Mouse (Mus musculus): ENCODE measurements around the gene Galnt10. TPM values are rescaled to one million over a fixed set of nuclear protein-coding genes. Genes with fewer than 3 reads are reported as not detected.
A peak's percentile ranks its signal among the peaks of the same experiment; 100 is the strongest.

The Galnt10 gene
- total RNA-seq, 2 experiments from 2014 or later: 7.2 to 8.0 TPM

DNA sequence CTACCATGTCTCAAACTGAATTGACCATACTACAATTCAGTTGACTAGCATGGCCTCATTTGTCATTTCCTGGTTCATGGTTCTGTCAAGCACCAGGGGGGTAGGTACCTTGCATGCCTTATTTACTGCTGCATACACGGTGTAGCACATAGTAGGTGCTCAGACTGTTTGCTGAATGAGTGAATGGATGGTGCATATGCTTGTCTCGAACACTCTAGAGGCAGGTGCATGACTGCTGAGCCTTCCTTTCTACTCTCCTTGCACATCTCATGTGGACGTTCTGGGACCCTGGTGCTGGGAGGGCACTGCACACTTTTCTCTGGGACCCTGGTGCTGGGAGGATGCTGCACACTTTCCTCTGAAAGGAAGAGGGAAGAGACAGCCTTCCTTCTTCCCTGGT lies 13.0 kb downstream of the Galnt10 start:
- DNase-seq: no peak

GRCm38 (mm10) chr11:57658751-57659150 lies 13.5 kb downstream of the Galnt10 start:
- DNase-seq: no peak

DNA sequence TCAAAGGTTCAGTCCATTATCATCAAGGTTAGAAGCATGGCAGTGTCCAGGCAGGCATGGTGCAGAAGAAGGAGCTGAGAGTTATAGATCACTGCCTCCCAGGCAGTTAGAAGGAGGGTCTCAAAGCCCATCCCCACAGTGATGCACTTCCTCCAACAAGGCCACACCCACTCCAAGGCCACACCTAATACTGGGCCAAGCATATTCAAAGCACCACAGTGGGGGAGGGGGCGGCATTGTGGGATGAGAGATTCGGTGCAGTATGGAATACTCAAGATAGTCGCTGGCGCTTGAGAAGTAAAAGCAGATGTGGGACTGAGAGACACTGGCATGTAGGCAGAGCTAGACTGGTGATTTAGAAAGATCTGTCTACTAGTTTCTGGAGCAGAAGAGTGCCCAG lies 14.9 kb downstream of the Galnt10 start:
- no peak for DNase-seq

DNA sequence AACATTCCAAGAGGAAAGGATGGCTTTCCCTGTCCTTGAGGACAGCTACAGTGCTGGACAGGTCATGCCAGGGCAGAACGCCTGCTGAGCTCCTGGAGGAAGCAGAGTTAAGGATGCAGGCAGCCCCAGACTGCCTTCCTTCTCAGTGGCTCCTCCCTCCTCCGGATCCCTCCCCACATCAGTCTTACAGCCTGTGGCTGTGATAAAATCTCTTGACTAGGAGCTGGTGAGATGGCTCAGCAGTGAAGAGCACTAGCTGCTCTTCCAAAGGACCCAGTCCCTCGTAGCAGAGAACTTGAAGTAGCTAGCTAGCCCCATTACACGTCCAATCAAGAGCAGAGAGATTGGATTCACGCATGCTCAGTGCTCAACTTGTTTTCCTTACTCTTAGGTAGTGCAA lies 15.6 kb downstream of the Galnt10 start:
- DNase-seq: peak in 1 of 2 experiments; percentile 41

- no peak for DNase-seq
These were observed 16.4 kb downstream of the Galnt10 start for GRCm38 (mm10) chr11:57661492-57662229.

GRCm38 (mm10) chr11:57662231-57662630 lies 17.0 kb downstream of the Galnt10 start:
- DNase-seq: no peak

- peak in 1 of 2 experiments; percentile 55 for DNase-seq
These were observed 18.0 kb downstream of the Galnt10 start for GRCm38 (mm10) chr11:57663271-57663670.

DNA sequence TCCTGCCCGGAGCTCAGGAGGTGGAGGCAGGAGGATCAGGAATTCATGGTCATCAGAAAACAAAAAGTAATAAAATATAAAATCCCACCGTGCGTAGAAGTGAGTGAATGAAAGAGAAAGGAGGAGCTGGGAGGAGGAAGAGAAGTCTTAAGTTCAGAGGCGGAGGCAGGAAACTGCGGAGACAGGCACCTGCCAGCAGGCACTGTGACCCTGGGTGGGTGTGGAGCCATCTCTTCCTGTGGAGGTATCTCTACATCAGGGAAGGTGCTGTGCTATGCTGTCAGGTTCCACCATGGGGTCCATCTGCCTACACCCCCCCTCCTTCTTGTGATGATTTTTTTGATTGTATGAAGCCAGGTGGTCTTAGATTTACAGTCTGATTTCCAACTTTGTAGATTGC lies 19.5 kb downstream of the Galnt10 start:
- DNase-seq: no peak

DNA sequence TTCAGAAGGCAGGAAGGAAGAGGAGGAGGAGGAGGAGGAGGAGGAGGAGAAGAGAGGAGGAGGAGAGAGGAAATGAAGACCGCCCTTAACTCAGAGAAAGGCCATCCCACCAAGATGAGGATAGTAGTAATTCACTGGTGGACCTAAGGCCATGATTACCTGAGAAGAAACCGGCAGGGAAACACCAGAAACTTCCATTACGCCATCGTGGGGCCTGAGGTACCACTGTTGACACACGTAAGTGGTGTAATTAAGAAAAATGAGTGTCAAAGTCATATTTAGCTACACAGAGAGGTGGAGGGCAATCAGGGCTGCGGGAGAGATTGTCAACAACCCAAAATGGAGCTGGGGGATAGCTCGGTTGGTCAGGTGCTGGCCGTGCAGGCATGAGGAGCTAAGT lies 23.0 kb downstream of the Galnt10 start:
- no peak for DNase-seq

DNA sequence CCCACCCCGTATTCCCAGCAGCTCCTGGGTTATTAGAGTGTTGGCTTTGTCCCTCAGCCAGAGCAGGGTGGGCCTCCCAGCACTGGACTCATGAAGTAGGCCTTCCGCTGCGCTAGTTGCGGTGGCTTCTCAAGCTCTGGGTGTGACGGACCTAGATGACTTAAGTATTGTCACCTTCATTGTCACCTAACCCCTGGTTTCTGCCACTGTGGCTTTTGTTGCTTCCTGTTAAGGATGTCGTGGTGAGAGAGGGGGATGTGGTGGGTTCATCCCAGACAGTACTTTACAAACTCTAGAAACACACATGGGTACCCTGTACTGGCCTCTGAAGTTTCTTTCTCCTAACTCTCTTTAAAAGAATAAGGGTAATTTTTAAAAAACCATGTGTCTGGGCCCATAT lies 24.3 kb downstream of the Galnt10 start:
- no peak for DNase-seq

DNA sequence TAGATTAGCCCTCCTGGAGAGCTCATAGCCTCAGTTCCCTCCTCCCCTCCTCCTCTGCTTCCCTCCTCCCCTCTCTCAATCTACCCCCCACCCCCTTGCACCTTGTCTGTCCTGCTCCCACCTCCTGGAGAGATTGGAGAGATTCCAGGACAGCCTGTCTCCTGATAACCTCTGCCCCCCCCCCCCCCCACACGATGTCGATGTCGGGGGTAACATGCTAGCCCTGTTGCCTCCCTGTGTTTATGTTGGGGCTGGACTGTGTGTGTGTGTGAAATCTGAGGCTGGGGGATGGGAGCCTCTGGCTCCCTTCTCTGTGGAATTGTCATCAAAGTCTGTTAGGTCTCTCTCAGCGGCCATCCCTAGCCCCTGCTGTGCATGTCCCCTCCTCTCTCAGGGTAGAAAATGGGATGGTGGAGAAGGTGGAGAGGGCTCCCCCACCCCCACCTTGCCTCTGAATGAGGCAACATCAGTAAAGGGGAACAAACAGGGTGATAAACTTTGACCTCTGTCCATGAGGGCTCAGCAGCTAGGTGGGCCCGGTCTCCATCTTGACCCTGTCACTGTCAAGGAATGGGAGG lies 26.0 kb downstream of the Galnt10 start:
- DNase-seq: no peak

GRCm38 (mm10) chr11:57671797-57672196 lies 26.6 kb downstream of the Galnt10 start:
- peak in 1 of 2 experiments; percentile 29 for DNase-seq

DNA sequence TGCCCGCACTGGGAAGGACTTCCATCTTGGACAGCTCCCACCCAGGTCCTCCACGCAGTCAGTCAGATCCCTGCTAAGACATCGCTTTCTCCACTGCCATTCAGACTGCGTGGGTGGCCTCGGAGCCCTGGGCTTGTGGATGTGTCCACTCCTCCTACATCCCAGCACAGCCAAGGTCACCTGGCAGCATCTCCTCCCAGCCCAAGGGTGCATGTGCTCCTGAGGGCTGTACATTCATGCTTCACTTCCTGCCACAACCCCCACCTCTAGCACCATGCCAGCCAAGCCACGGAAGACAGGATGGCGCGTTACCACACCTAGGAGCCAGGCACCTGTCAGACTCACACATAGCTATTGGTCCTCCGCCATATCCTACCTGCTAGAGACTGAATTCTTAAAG lies 27.8 kb downstream of the Galnt10 start:
- DNase-seq: no peak

GRCm38 (mm10) chr11:57673977-57674687 lies 28.9 kb downstream of the Galnt10 start:
- peak; percentile 59 to 74 for DNase-seq

GRCm38 (mm10) chr11:57677261-57677660 lies 32.0 kb downstream of the Galnt10 start:
- peak in 1 of 2 experiments; percentile 26 for DNase-seq

DNA sequence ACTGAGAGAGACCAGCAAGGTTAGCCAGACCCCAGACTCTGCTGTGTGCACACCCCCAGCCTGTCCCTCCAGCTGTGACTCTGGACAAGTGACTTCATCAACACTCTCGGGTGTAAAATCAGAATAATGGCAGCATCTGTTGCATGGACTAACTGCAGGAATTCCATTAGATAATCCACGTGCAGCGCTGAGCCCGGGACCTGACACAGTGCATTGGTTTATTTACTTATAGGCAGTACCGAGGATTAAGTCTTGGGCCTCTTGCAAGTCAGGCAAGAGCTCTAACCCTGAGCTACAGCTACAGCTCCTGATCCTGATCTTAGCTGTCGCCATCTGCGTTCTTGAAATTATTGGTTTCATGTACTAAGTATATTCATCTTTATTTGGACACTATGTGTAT lies 37.3 kb downstream of the Galnt10 start:
- no peak for DNase-seq

DNA sequence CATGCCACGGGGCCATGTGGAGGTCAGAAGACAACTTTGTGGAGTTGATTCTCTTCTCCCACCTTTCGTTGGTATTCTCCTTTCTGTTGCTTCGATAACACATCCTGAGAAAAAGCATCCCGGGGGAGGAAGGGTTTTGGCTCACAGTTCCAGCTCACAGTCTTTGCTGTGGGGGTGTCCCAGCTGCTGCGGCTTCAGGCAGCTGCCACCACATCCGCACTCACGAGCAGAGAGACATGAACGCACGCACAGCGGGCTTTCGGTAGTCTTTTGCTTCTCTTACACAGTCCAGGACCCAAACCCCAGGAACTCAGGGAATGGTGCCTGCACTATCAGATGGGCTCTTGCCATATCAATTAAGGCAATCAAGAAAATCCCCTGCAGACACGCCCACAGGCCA lies 37.9 kb downstream of the Galnt10 start:
- DNase-seq: peak in 1 of 2 experiments; percentile 42

GRCm38 (mm10) chr11:57683931-57684330 lies 38.7 kb downstream of the Galnt10 start:
- no peak for DNase-seq

GRCm38 (mm10) chr11:57684891-57685290 lies 39.6 kb downstream of the Galnt10 start:
- DNase-seq: no peak

GRCm38 (mm10) chr11:57685689-57686454 lies 40.6 kb downstream of the Galnt10 start:
- peak in 1 of 2 experiments; percentile 43 for DNase-seq

DNA sequence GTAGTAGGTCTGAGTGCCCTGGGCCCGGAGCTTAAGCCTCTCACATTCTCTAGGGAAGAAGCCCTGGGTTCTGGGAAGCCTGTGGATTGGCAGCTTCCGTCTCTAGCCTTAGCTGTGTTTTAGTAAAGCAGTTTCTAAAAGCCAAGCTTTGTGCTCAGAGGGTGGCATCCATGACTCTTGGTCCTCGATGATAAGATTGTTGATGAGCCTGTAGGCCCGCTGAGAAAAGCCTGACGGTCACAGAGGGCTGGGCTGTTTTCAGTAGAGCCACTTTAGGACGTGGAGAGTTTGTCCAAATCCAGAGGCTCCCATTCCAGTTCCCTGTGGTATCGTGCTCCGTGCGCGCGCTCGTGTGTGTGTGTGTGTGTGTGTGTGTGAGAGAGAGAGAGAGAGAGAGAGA lies 41.6 kb downstream of the Galnt10 start:
- DNase-seq: no peak

DNA sequence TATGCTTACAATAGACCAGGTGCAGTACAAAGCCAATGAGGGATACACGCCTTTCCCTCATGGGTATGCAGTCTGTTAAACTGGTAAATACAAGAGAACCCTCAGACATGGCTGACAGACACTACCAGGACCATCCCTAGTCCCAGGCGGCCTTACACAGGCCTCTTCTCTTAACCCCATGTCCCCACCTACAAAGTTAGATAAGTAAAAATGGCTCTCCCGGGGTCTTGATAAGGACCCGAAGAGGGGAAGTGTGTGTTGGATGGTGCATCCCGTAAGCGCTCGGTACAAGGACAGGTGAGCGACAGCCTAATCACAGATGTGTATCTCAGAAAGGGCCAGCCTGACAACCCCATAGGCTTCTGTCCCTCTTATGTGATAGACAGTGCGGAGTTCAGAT lies 42.0 kb downstream of the Galnt10 start:
- DNase-seq: no peak
